Mouse (Mus musculus): ENCODE data around the gene Vmn1r178.
"Not testable (repeated sequence)": the region's sequence is repeated elsewhere in the genome, so short reads cannot be mapped to it uniquely, and the experiment has no call there.

Gene Vmn1r178

DNA sequence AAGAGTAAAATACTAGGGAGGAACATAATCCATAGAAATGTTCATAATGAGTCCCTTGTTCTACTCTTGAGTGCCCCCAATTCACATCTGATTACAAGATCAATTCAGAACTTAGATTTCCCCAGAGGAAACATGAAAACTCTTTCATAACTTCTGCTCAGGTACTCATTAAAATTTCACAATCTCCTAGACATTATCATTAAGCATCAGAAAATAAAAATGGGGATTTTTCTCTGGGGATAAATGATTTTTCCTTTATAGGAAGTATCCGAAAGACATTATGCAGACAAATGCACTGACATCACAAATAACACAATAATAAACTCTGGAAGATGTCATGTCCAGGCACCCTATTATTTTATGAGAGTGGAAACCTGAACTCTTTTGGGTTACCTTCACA is at the start of gene Vmn1r178:
Gene Vmn1r178 (plus strand): TSS at position 301 of the 400 bp plus-strand sequence.
- no peak for DNase-seq (ENCODE audit: low read depth, low spot score)

DNA sequence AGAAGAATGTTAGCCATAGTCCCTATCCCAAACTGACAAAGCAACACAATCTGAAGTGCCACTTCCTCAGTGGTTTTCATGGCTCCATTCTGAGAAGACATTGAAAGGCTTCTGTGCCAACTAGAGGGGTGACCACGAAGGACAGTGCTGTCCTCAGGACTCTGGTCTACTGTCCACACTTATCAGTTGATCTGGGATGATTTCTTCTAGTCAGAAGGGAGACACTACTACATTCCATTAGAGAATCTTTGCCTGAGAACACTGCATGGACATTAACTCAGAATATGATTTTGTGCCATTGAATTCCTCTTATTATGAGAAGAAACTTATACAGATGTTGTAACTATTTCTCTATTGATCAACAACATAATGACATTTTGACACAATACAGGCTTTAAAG is 25.5 kb upstream of the Vmn1r178 start, which contains the start of gene Vmn1r177:
Gene Vmn1r177 (minus strand): TSS at position 101 of the 400 bp plus-strand sequence.
- DNase-seq (ENCODE audit: low read depth, low spot score), result not testable (repeated sequence)

- not testable (repeated sequence) for DNase-seq (ENCODE audit: low read depth, low spot score)
Measured at GRCm38 (mm10) chr7:23876918-23877317, 14.9 kb upstream of the Vmn1r178 start.

DNA sequence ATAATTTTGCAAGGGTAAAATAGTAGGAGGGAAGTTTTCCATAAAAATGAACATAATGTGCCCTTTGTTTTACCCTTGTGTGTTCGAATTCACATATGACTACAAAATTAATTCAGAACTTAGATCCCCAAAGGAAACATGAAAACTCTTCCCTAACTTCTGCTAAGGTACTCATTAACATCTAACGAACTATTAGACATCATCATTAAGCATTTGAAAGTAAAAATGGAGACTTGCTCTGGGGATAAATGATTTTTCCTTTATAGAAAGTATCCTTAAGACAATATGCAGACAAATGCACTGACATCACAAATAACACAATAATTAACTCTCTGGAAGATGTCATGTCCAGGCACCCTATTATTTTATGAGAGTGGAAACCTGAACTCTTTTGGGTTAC is 34.9 kb downstream of the Vmn1r178 start, which contains the start of gene Vmn1r179:
Gene Vmn1r179 (plus strand): TSS at position 301 of the 400 bp plus-strand sequence.
- DNase-seq (ENCODE audit: low read depth, low spot score), result no peak

Measured in c-Kit-negative CD71-positive TER-119-positive erythroid progenitor cells, embryonic 14.5 days (primary cell).